Mouse (Mus musculus) neural tube, embryonic 15.5 days (tissue): ENCODE measurements at regions not wholly inside any gene's neighbourhood (a gene's known extent, or its start where the extent isn't known, plus 50 kb on each side); places are given as distances from the start of the nearest gene placed in this dataset.

Experiments
- ATAC-seq: fragments of 200-750 bp; cut with Nextera tagmentation; 2 replicates; pipeline ENCODE4 v1.8.0; 2017; ENCODE audit warnings: mild to moderate bottlenecking, moderate TSS enrichment, moderate library complexity; ENCODE audit not compliant: low FRiP score
- H3K27ac ChIP-seq: fragments of 300-500 bp; sonication (generic); replicated peaks from 2 replicates; pipeline ENCODE4 v1.5.1; 2015; ENCODE audit warnings: mild to moderate bottlenecking, inconsistent platforms
- H3K27me3 ChIP-seq: fragments of 300-500 bp; sonication (generic); replicated peaks from 2 replicates; pipeline ENCODE4 v1.6.1; 2015; ENCODE audit warnings: inconsistent platforms
- H3K36me3 ChIP-seq: fragments of 300-500 bp; sonication (generic); 2 replicates; pipeline ENCODE4 v1.6.1; 2015; ENCODE audit warnings: inconsistent platforms
- H3K4me1 ChIP-seq: fragments of 300-500 bp; sonication (generic); 2 replicates; pipeline ENCODE4 v1.6.1; 2015; ENCODE audit warnings: inconsistent platforms
- H3K4me2 ChIP-seq: fragments of 300-500 bp; sonication (generic); 2 replicates; pipeline ENCODE4 v1.6.1; 2015; ENCODE audit warnings: inconsistent platforms, mild to moderate bottlenecking, moderate library complexity
- H3K4me3 ChIP-seq: fragments of 300-500 bp; sonication (generic); replicated peaks from 2 replicates; pipeline ENCODE4 v1.5.1; 2015; ENCODE audit warnings: mild to moderate bottlenecking, inconsistent platforms
- H3K9ac ChIP-seq: fragments of 300-500 bp; sonication (generic); replicated peaks from 2 replicates; pipeline ENCODE4 v1.6.1; 2015; ENCODE audit warnings: mild to moderate bottlenecking, inconsistent platforms
- H3K9me3 ChIP-seq: fragments of 300-500 bp; sonication (generic); replicated peaks from 2 replicates; pipeline ENCODE4 v1.6.1; 2016; ENCODE audit warnings: inconsistent platforms
- WGBS: fragments of 180-500 bp; shearing (Covaris S2); methylation state at CpG from one replicate; pipeline ENCODE4 v1.1.7; 2015; ENCODE audit warnings: mixed read lengths; 5-methylcytosine and 5-hydroxymethylcytosine counted together

DNA sequence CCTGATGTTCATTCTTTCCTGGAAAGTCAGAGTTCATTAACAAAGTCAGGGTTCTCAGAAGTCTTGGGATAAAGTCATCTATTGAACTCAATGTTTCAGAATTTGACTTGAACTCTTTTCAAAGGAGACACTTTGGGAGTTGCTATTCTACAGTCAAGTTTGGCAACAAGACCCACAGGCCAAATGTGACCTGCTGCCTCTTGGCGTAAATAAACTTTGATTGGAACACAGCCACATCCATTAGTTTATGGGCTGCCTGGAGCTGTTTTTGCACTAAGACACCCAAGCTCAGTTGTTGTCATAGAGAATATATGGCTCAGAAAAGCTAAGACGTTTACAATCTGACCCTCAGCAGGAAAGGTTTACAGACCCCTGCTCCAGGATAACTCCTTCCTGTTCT is 464.2 kb upstream of the Vstm2b start:
- no peak for ATAC-seq
- H3K27me3 ChIP-seq = no peaks in the 10 kb centered on the region
- H3K4me2 ChIP-seq = no peak overlapping the region
- no peak overlapping the region for H3K4me3 ChIP-seq
- H3K9ac ChIP-seq = no peak overlapping the region
- no peaks in the 10 kb centered on the region for H3K4me1 ChIP-seq
- WGBS = 51% methylated on average over 2 of the region's 2 CpGs
- H3K9me3 ChIP-seq = 0 out of 2 replicates have a peak, but pooled peaks cover 3% of the 10 kb centered on the region
- H3K36me3 ChIP-seq = no peaks in the 10 kb centered on the region
- no peak overlapping the region for H3K27ac ChIP-seq

- Histone ChIP-seq H3K9me3 (no peaks in the 10 kb centered on the region), H3K36me3 (no peaks in the 10 kb centered on the region), H3K27me3 (no peaks in the 10 kb centered on the region), H3K4me3 (no peak overlapping the region), H3K4me2 (no peak overlapping the region), H3K9ac (no peak overlapping the region), H3K27ac (no peak overlapping the region), H3K4me1 (no peaks in the 10 kb centered on the region)
- no peak for ATAC-seq
- 42% methylated on average over 1 of the region's 1 CpGs for WGBS
Measured at GRCm38 (mm10) chr7:40441128-40441527, 457.0 kb upstream of the Vstm2b start.

- Histone ChIP-seq H3K9ac (no peak overlapping the region), H3K36me3 (no peaks in the 10 kb centered on the region), H3K4me1 (no peaks in the 10 kb centered on the region), H3K4me2 (no peak overlapping the region), H3K4me3 (no peak overlapping the region), H3K27ac (no peak overlapping the region), H3K9me3 (no peaks in the 10 kb centered on the region), H3K27me3 (no peaks in the 10 kb centered on the region)
- ATAC-seq = no peak
- 92% methylated on average over 3 of the region's 3 CpGs for WGBS
Measured at GRCm38 (mm10) chr7:40441786-40442185, 456.3 kb upstream of the Vstm2b start.

DNA sequence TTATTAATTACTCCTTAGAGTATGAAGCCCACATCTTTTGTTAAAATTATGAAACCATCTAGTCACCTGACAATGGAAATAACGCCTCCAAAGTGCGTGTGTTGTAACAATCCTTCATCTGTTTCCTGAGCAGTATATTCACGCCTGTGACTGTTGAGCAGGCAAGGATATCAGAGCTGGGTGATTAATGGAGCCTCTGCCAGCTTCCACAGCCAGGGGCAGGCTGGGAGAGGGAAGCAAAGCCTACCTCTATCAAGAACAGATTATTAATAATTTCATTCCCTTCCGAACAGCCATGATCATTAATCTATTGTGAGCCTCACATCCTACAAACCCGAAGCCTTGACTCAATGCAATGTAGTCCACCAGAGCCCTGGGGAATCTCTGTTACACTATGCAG is 431.7 kb upstream of the Vstm2b start:
- ATAC-seq = peak; percentile 55
- no peak overlapping the region for H3K4me3 ChIP-seq
- H3K27me3 ChIP-seq = no peaks in the 10 kb centered on the region
- 73% methylated on average over 5 of the region's 5 CpGs for WGBS
- no peaks in the 10 kb centered on the region for H3K4me1 ChIP-seq
- no peak overlapping the region for H3K27ac ChIP-seq
- H3K9me3 ChIP-seq = no peaks in the 10 kb centered on the region
- H3K9ac ChIP-seq = no peak overlapping the region
- no peak overlapping the region for H3K4me2 ChIP-seq
- H3K36me3 ChIP-seq = no peaks in the 10 kb centered on the region

- H3K4me1 ChIP-seq = no peaks in the 10 kb centered on the region
- no peak overlapping the region for H3K4me2 ChIP-seq
- H3K9me3 ChIP-seq = no peaks in the 10 kb centered on the region
- no peaks in the 10 kb centered on the region for H3K27me3 ChIP-seq
- ATAC-seq = no peak
- H3K4me3 ChIP-seq = no peak overlapping the region
- no peak overlapping the region for H3K9ac ChIP-seq
- H3K27ac ChIP-seq = no peak overlapping the region
- no peaks in the 10 kb centered on the region for H3K36me3 ChIP-seq
Measured at GRCm38 (mm10) chr7:40487256-40487655, 410.9 kb upstream of the Vstm2b start.

GRCm38 (mm10) chr7:40522703-40523267 is 375.3 kb upstream of the Vstm2b start:
- Histone ChIP-seq H3K9me3 (no peaks in the 10 kb centered on the region), H3K27ac (no peak overlapping the region), H3K4me2 (no peak overlapping the region), H3K27me3 (no peaks in the 10 kb centered on the region), H3K9ac (no peak overlapping the region), H3K4me3 (no peak overlapping the region), H3K36me3 (no peaks in the 10 kb centered on the region), H3K4me1 (no peaks in the 10 kb centered on the region)
- no peak for ATAC-seq
- 75% methylated on average over 7 of the region's 7 CpGs for WGBS

- Histone ChIP-seq H3K9ac (no peak overlapping the region), H3K9me3 (no peaks in the 10 kb centered on the region), H3K27me3 (no peaks in the 10 kb centered on the region), H3K4me3 (no peak overlapping the region), H3K27ac (no peak overlapping the region), H3K4me1 (no peaks in the 10 kb centered on the region), H3K36me3 (no peaks in the 10 kb centered on the region), H3K4me2 (no peak overlapping the region)
- 69% methylated on average over 3 of the region's 3 CpGs for WGBS
- no peak; the same call in 1 of the 2 replicates for ATAC-seq
Measured at GRCm38 (mm10) chr7:40536601-40537000, 361.5 kb upstream of the Vstm2b start.

DNA sequence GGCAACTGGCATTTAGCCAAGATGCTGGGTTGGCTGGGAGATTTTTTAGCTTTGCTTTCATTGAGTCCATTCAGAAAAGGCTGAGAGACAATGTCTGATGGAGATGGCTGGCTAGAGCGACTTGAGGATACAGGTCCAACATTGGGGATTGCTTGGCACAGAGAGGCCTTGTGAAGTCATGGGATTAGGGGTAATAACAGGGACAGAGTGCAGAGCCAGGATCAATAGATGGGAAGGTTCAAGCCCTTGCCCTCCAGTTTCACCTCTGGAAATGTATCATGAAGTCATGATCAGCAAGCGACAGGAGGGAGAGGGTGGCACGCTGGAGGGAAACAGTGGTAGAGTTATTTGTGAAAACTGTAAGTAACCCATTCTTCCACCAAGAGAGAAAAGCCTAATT is 360.5 kb upstream of the Vstm2b start:
- no peak overlapping the region for H3K4me2 ChIP-seq
- no peaks in the 10 kb centered on the region for H3K4me1 ChIP-seq
- no peaks in the 10 kb centered on the region for H3K9me3 ChIP-seq
- 73% methylated on average over 3 of the region's 3 CpGs for WGBS
- no peak overlapping the region for H3K27ac ChIP-seq
- H3K36me3 ChIP-seq = no peaks in the 10 kb centered on the region
- no peak overlapping the region for H3K9ac ChIP-seq
- no peak for ATAC-seq
- no peaks in the 10 kb centered on the region for H3K27me3 ChIP-seq
- no peak overlapping the region for H3K4me3 ChIP-seq

GRCm38 (mm10) chr7:40539789-40540188 is 358.3 kb upstream of the Vstm2b start:
- Histone ChIP-seq H3K4me2 (no peak overlapping the region), H3K9me3 (no peaks in the 10 kb centered on the region), H3K27ac (no peak overlapping the region), H3K36me3 (no peaks in the 10 kb centered on the region), H3K9ac (no peak overlapping the region), H3K27me3 (no peaks in the 10 kb centered on the region), H3K4me1 (no peaks in the 10 kb centered on the region), H3K4me3 (no peak overlapping the region)
- no peak for ATAC-seq
- 70% methylated on average over 5 of the region's 5 CpGs for WGBS

DNA sequence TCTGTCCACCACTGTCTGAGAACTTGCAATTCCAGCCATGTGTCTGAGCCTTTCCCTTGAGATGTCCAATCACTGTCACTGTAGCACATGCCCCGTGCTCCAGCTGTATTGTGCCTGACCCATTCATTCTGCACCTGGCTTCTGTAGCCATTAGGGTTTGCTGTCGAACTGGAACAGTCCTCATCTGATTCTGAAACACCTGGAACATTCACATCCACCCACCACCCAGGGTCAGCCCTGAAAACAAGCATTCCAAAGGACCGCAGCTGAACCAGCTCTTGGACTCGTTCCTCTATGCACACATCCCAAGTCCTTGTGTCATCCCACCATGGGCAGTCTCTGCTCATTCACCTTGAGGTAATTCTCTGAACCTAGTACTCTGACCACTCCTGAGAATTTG is 356.8 kb upstream of the Vstm2b start:
- no peak overlapping the region for H3K4me2 ChIP-seq
- H3K9me3 ChIP-seq = no peaks in the 10 kb centered on the region
- 76% methylated on average over 4 of the region's 4 CpGs for WGBS
- ATAC-seq = no peak
- no peaks in the 10 kb centered on the region for H3K4me1 ChIP-seq
- H3K36me3 ChIP-seq = no peaks in the 10 kb centered on the region
- H3K9ac ChIP-seq = no peak overlapping the region
- H3K4me3 ChIP-seq = no peak overlapping the region
- H3K27ac ChIP-seq = no peak overlapping the region
- no peaks in the 10 kb centered on the region for H3K27me3 ChIP-seq

GRCm38 (mm10) chr7:40563447-40564118 is 334.5 kb upstream of the Vstm2b start:
- Histone ChIP-seq H3K27ac (no peak overlapping the region), H3K4me1 (peaks cover 7% of the 10 kb centered on the region; the same call in 1 of the 2 replicates), H3K4me3 (no peak overlapping the region), H3K27me3 (no peaks in the 10 kb centered on the region), H3K36me3 (no peaks in the 10 kb centered on the region), H3K9me3 (no peaks in the 10 kb centered on the region; the same call in 1 of the 2 replicates), H3K4me2 (no peak overlapping the region), H3K9ac (no peak overlapping the region)
- 26% methylated on average over 10 of the region's 10 CpGs for WGBS
- ATAC-seq = peak; percentile 81

DNA sequence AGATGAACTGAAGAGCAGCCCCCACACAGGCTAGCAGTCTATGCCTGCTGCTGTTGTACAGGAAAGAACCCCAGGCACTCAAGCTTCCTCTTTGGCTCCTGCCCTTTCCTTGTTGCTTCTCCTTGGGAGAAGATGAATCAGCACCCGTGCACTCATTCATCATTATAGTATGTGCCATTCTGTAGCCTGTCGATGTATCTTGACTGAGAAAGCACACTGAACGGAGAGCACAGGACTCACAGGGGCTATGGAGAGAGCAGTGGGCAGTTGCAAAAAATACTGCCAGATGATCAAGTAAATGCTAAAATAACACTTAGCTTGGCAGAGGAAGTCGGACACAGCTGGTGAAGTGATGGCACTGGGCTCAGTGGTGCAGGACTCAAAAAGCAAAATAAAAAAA is 322.2 kb upstream of the Vstm2b start:
- Histone ChIP-seq H3K9me3 (no peaks in the 10 kb centered on the region), H3K27ac (no peak overlapping the region), H3K4me3 (no peak overlapping the region), H3K36me3 (no peaks in the 10 kb centered on the region), H3K4me2 (no peak overlapping the region), H3K27me3 (no peaks in the 10 kb centered on the region), H3K4me1 (no peaks in the 10 kb centered on the region), H3K9ac (no peak overlapping the region)
- ATAC-seq = no peak
- WGBS = 84% methylated on average over 4 of the region's 4 CpGs
